Mouse (Mus musculus) CH12.LX (cell line): Measurements from ENCODE around the gene Myh11.

Experiments used
- CTCF ChIP-seq, 2 experiments: IDR thresholded peaks in 1 of 2; conservative IDR thresholded peaks in 1 of 2; 2 replicates each; pipeline ENCODE4 v1.5.1; 2011 to 2012; ENCODE audit warnings: low read depth in 2 of 2, low read length in 2 of 2, improper control_type of control experiment in 1 of 2, inconsistent platforms in 1 of 2, mild to moderate bottlenecking in 1 of 2, moderate library complexity in 1 of 2
- MAX ChIP-seq: IDR thresholded peaks from 2 replicates; pipeline ENCODE4 v1.6.1; 2011; ENCODE audit warnings: low read length, improper control_type of control experiment
- NELFE ChIP-seq: IDR thresholded peaks from 2 replicates; pipeline ENCODE4 v1.6.1; 2011; ENCODE audit warnings: low read depth, low read length, improper control_type of control experiment
- POLR2A ChIP-seq: IDR thresholded peaks from 2 replicates; pipeline ENCODE4 v1.6.1; 2011; ENCODE audit warnings: low read depth, mild to moderate bottlenecking, improper control_type of control experiment, low read length
- RAD21 ChIP-seq: IDR thresholded peaks from 2 replicates; pipeline ENCODE4 v1.6.1; 2011; ENCODE audit warnings: low read depth, mild to moderate bottlenecking, low read length, improper control_type of control experiment, moderate library complexity

DNA sequence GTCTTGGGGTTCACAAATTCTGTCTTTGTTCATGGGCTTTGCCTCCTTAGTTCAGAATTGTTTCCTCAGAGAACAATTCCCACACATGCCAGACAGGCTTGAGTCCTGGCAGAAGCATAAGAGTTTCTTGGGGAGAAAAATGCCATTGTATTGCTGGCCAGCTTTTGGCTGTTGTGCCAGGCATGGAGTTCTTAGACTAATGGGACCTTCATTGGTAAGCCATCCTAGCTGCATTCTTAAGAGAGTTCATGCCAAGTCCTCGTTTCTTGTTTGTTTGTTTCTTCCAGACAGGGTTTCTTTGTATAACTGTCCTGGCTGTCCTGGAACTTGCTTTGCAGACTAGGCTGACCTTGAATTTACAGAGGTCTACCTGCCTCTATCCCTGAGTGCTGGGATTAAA, 107.3 kb downstream of the Myh11 start:
- TF ChIP-seq POLR2A (no peak), CTCF (conservative IDR thresholded peaks at IDR 0.05 in 1 of 2, IDR thresholded peaks at IDR 0.05 in 1 of 2; ENCODE audit: low read depth in 2 of 2, low read length in 2 of 2) (no peak), MAX (no peak), RAD21 (no peak), NELFE (no peak)
